Mouse (Mus musculus): ENCODE measurements at regions not wholly inside any gene's neighbourhood (a gene's known extent, or its start where the extent isn't known, plus 50 kb on each side); places are given as distances from the start of the nearest gene placed in this dataset.
A peak's percentile ranks its signal among the peaks of the same experiment; 100 is the strongest.

- WGBS = 45% methylated on average over 8 of the region's 8 CpGs
These were observed 117.3 kb downstream of the Anapc10 start for GRCm38 (mm10) chr8:79828763-79829542.

GRCm38 (mm10) chr8:79829543-79829890, 117.9 kb downstream of the Anapc10 start:
- Histone ChIP-seq H3K27me3 (ENCODE audit: control insufficient read depth, insufficient read depth, low read length) (no peaks in the 10 kb centered on the region), H3K9ac (ENCODE audit: low read depth, low read length, severe bottlenecking) (no peak overlapping the region), H3K4me1 (ENCODE audit: control insufficient read depth, insufficient read depth, low read length) (no peaks in the 10 kb centered on the region), H3K27ac (replicated peaks; ENCODE audit: low read depth, low read length) (no peak overlapping the region), H3K36me3 (ENCODE audit: control insufficient read depth, insufficient read depth, low read length) (no peaks in the 10 kb centered on the region), H3K9me3 (ENCODE audit: control insufficient read depth, low read length) (no peaks in the 10 kb centered on the region), H3K4me2 (replicated peaks; ENCODE audit: low read depth, low read length, severe bottlenecking) (no peak overlapping the region), H3K4me3 (replicated peaks; ENCODE audit: low read length) (no peak overlapping the region)
- no peak for TF ChIP-seq POLR2A (IDR thresholded peaks at IDR 0.05; ENCODE audit: borderline replicate concordance, extremely low read depth, insufficient read depth, insufficient read length)
- ATAC-seq (ENCODE audit: low FRiP score, low read depth) (no peak; the same call in 1 of the 2 replicates), DNase-seq (ENCODE audit: low spot score) (no peak)
- 35% methylated on average over 11 of the region's 11 CpGs for WGBS

More at GRCm38 (mm10) chr8:79828763-79829542, 117.3 kb downstream of the Anapc10 start:
- DNase-seq (ENCODE audit: low spot score) (no peak), ATAC-seq (ENCODE audit: low FRiP score, low read depth) (no peak; the same call in 1 of the 2 replicates)
- no peak overlapping the region for H3K27ac ChIP-seq (replicated peaks; ENCODE audit: low read depth, low read length)
- H3K9ac ChIP-seq (ENCODE audit: low read depth, low read length, severe bottlenecking) = no peak overlapping the region
- H3K4me2 ChIP-seq (replicated peaks; ENCODE audit: low read depth, low read length, severe bottlenecking) = no peak overlapping the region
- H3K9me3 ChIP-seq (ENCODE audit: control insufficient read depth, low read length) = no peaks in the 10 kb centered on the region
- no peak for TF ChIP-seq POLR2A (IDR thresholded peaks at IDR 0.05; ENCODE audit: borderline replicate concordance, extremely low read depth, insufficient read depth, insufficient read length)
- H3K36me3 ChIP-seq (ENCODE audit: control insufficient read depth, insufficient read depth, low read length) = no peaks in the 10 kb centered on the region
- no peaks in the 10 kb centered on the region for H3K27me3 ChIP-seq (ENCODE audit: control insufficient read depth, insufficient read depth, low read length)
- H3K4me3 ChIP-seq (replicated peaks; ENCODE audit: low read length) = no peak overlapping the region
- H3K4me1 ChIP-seq (ENCODE audit: control insufficient read depth, insufficient read depth, low read length) = no peaks in the 10 kb centered on the region

- H3K9ac ChIP-seq (ENCODE audit: low read depth, low read length, severe bottlenecking) = no peak overlapping the region
- H3K27ac ChIP-seq (replicated peaks; ENCODE audit: low read depth, low read length) = no peak overlapping the region
- no peaks in the 10 kb centered on the region for H3K27me3 ChIP-seq (ENCODE audit: control insufficient read depth, insufficient read depth, low read length)
- WGBS = 52% methylated on average over 19 of the region's 19 CpGs
- H3K9me3 ChIP-seq (ENCODE audit: control insufficient read depth, low read length) = no peaks in the 10 kb centered on the region
- H3K36me3 ChIP-seq (ENCODE audit: control insufficient read depth, insufficient read depth, low read length) = no peaks in the 10 kb centered on the region
- no peak overlapping the region for H3K4me3 ChIP-seq (replicated peaks; ENCODE audit: low read length)
- TF ChIP-seq POLR2A (IDR thresholded peaks at IDR 0.05; ENCODE audit: borderline replicate concordance, extremely low read depth, insufficient read depth, insufficient read length) = no peak
- ATAC-seq (ENCODE audit: low FRiP score, low read depth) (peak; percentile 57; the same call in 1 of the 2 replicates), DNase-seq (ENCODE audit: low spot score) (no peak)
- H3K4me2 ChIP-seq (replicated peaks; ENCODE audit: low read depth, low read length, severe bottlenecking) = no peak overlapping the region
- no peaks in the 10 kb centered on the region for H3K4me1 ChIP-seq (ENCODE audit: control insufficient read depth, insufficient read depth, low read length)
These were observed 118.5 kb downstream of the Anapc10 start for GRCm38 (mm10) chr8:79829941-79830633.

GRCm38 (mm10) chr8:79838961-79839360, 127.3 kb downstream of the Anapc10 start:
- no peaks in the 10 kb centered on the region for H3K27me3 ChIP-seq (ENCODE audit: control insufficient read depth, insufficient read depth, low read length)
- no peaks in the 10 kb centered on the region for H3K36me3 ChIP-seq (ENCODE audit: control insufficient read depth, insufficient read depth, low read length)
- H3K27ac ChIP-seq (replicated peaks; ENCODE audit: low read depth, low read length) = no peak overlapping the region
- 100% methylated on average over 1 of the region's 1 CpGs for WGBS
- no peaks in the 10 kb centered on the region for H3K9me3 ChIP-seq (ENCODE audit: control insufficient read depth, low read length)
- no peak overlapping the region for H3K9ac ChIP-seq (ENCODE audit: low read depth, low read length, severe bottlenecking)
- H3K4me2 ChIP-seq (replicated peaks; ENCODE audit: low read depth, low read length, severe bottlenecking) = no peak overlapping the region
- no peak overlapping the region for H3K4me3 ChIP-seq (replicated peaks; ENCODE audit: low read length)
- no peak for DNase-seq (ENCODE audit: low spot score)
- H3K4me1 ChIP-seq (ENCODE audit: control insufficient read depth, insufficient read depth, low read length) = no peaks in the 10 kb centered on the region
- no peak for TF ChIP-seq POLR2A (IDR thresholded peaks at IDR 0.05; ENCODE audit: borderline replicate concordance, extremely low read depth, insufficient read depth, insufficient read length)
- no peak for ATAC-seq (ENCODE audit: low FRiP score, low read depth)

- DNase-seq (ENCODE audit: low spot score) (peak; percentile 27), ATAC-seq (ENCODE audit: low FRiP score, low read depth) (no peak)
- no peak overlapping the region for H3K4me2 ChIP-seq (replicated peaks; ENCODE audit: low read depth, low read length, severe bottlenecking)
- no peak overlapping the region for H3K27ac ChIP-seq (replicated peaks; ENCODE audit: low read depth, low read length)
- H3K4me3 ChIP-seq (replicated peaks; ENCODE audit: low read length) = no peak overlapping the region
- H3K9ac ChIP-seq (ENCODE audit: low read depth, low read length, severe bottlenecking) = no peak overlapping the region
- H3K9me3 ChIP-seq (ENCODE audit: control insufficient read depth, low read length) = no peaks in the 10 kb centered on the region
- H3K36me3 ChIP-seq (ENCODE audit: control insufficient read depth, insufficient read depth, low read length) = no peaks in the 10 kb centered on the region
- no peaks in the 10 kb centered on the region for H3K27me3 ChIP-seq (ENCODE audit: control insufficient read depth, insufficient read depth, low read length)
- TF ChIP-seq POLR2A (IDR thresholded peaks at IDR 0.05; ENCODE audit: borderline replicate concordance, extremely low read depth, insufficient read depth, insufficient read length) = no peak
- no peaks in the 10 kb centered on the region for H3K4me1 ChIP-seq (ENCODE audit: control insufficient read depth, insufficient read depth, low read length)
- WGBS = 71% methylated on average over 7 of the region's 7 CpGs
These were observed 138.4 kb downstream of the Anapc10 start for GRCm38 (mm10) chr8:79849982-79850514.
